Mouse (Mus musculus): ENCODE data around the gene Emp3. TPM values are rescaled to one million over a fixed set of nuclear protein-coding genes. Genes with fewer than 3 reads are reported as not detected.
A peak's percentile ranks its signal among the peaks of the same experiment; 100 is the strongest.
"Not testable (repeated sequence)": the region's sequence is repeated elsewhere in the genome, so short reads cannot be mapped to it uniquely, and the experiment has no call there.

Gene Emp3
- total RNA-seq, 2 experiments from 2014 or later: 7.7 to 18.2 TPM

- Histone ChIP-seq H3K4me3 (no peak overlapping the region), H3K27ac (no peak overlapping the region)
- TF ChIP-seq CTCF (IDR thresholded peaks at IDR 0.05): no peak
- intact Hi-C loops (cut with DNase I): no loop called here
- no peak for DNase-seq
Observed at GRCm38 (mm10) chr7:45908384-45908783, 12.8 kb downstream of the Emp3 start.

- no peak overlapping the region for H3K4me3 ChIP-seq
- TF ChIP-seq CTCF (IDR thresholded peaks at IDR 0.05): no peak
- intact Hi-C loops (cut with DNase I): no loop called here
- H3K27ac ChIP-seq: no peak overlapping the region
- no peak for DNase-seq
Observed at GRCm38 (mm10) chr7:45906622-45907021, 14.6 kb downstream of the Emp3 start.

GRCm38 (mm10) chr7:45902481-45903002, 18.7 kb downstream of the Emp3 start:
- intact Hi-C loops (cut with DNase I): no loop called here
- TF ChIP-seq CTCF (IDR thresholded peaks at IDR 0.05): no peak
- Histone ChIP-seq H3K4me3 (no peak overlapping the region), H3K27ac (no peak overlapping the region)
- DNase-seq: no peak

- TF ChIP-seq CTCF (IDR thresholded peaks at IDR 0.05): no peak
- Histone ChIP-seq H3K27ac (no peak overlapping the region), H3K4me3 (no peak overlapping the region)
- intact Hi-C loops (cut with DNase I): no loop called here
- DNase-seq: no peak
Observed at GRCm38 (mm10) chr7:45901562-45901961, 19.6 kb downstream of the Emp3 start.

- DNase-seq; intact Hi-C loops (cut with DNase I): not testable (repeated sequence)
- peak; percentile 44 for TF ChIP-seq CTCF (IDR thresholded peaks at IDR 0.05)
- H3K4me3 ChIP-seq: peak overlapping the region; percentile 77
- peak overlapping the region; percentile 94; the same call in 1 of the 2 replicates for H3K27ac ChIP-seq
Observed at GRCm38 (mm10) chr7:45898125-45898524, 23.1 kb downstream of the Emp3 start.

- no peak for TF ChIP-seq CTCF (IDR thresholded peaks at IDR 0.05)
- DNase-seq: peak; percentile 64
- Histone ChIP-seq H3K27ac (peak overlapping the region; percentile 94), H3K4me3 (peak overlapping the region; percentile 77)
- intact Hi-C loops (cut with DNase I): loop anchor here (2.0 kb wide), 2 partner anchors 25 kb away; partner anchors contain the start of gene Kdelr1
Observed at GRCm38 (mm10) chr7:45897258-45897757, 23.9 kb downstream of the Emp3 start.

- peak; percentile 99 for DNase-seq
- intact Hi-C loops (cut with DNase I): loop anchor here (2.0 kb wide), 2 partner anchors 24 to 26 kb away; partner anchors contain the start of gene Kdelr1
- TF ChIP-seq CTCF (IDR thresholded peaks at IDR 0.05): no peak
- H3K4me3 ChIP-seq: peak within 1 kb of the TSS; percentile 77
- peak within 1 kb of the TSS; percentile 94 for H3K27ac ChIP-seq
Observed at GRCm38 (mm10) chr7:45896517-45897257, 24.5 kb downstream of the Emp3 start, which contains the start of the genes Syngr4 and Tmem143. Gene Syngr4, minus strand, starts transcription at chr7:45896714. Gene Tmem143, plus strand, starts transcription at chr7:45896941.

- Histone ChIP-seq H3K27ac (no peak overlapping the region), H3K4me3 (peak overlapping the region; percentile 22; the same call in 1 of the 2 replicates)
- no peak for TF ChIP-seq CTCF (IDR thresholded peaks at IDR 0.05)
- intact Hi-C loops (cut with DNase I): loop anchor here (2.0 kb wide), 2 partner anchors 23 to 27 kb away; partner anchors contain the start of gene Kdelr1
- DNase-seq: no peak
Observed at GRCm38 (mm10) chr7:45895931-45896516, 25.2 kb downstream of the Emp3 start.

GRCm38 (mm10) chr7:45892651-45893050, 28.6 kb downstream of the Emp3 start:
- Histone ChIP-seq H3K27ac (no peak overlapping the region), H3K4me3 (no peak overlapping the region)
- DNase-seq: no peak
- intact Hi-C loops (cut with DNase I): no loop called here
- no peak for TF ChIP-seq CTCF (IDR thresholded peaks at IDR 0.05)

- TF ChIP-seq CTCF (IDR thresholded peaks at IDR 0.05): no peak
- intact Hi-C loops (cut with DNase I): no loop called here
- Histone ChIP-seq H3K27ac (no peak overlapping the region), H3K4me3 (no peak overlapping the region)
- DNase-seq: no peak
Observed at GRCm38 (mm10) chr7:45887246-45887645, 34.0 kb downstream of the Emp3 start.

- DNase-seq: no peak
- intact Hi-C loops (cut with DNase I): no loop called here
- no peak overlapping the region for H3K27ac ChIP-seq
- TF ChIP-seq CTCF (IDR thresholded peaks at IDR 0.05): no peak
- H3K4me3 ChIP-seq: no peak overlapping the region
Observed at GRCm38 (mm10) chr7:45881011-45881410, 40.2 kb downstream of the Emp3 start.

- H3K27ac ChIP-seq: no peak overlapping the region
- intact Hi-C loops (cut with DNase I): no loop called here
- no peak for TF ChIP-seq CTCF (IDR thresholded peaks at IDR 0.05)
- DNase-seq: peak; percentile 15
- no peak overlapping the region for H3K4me3 ChIP-seq
Observed at GRCm38 (mm10) chr7:45880531-45880930, 40.7 kb downstream of the Emp3 start.

- H3K27ac ChIP-seq; intact Hi-C loops (cut with DNase I); H3K4me3 ChIP-seq; DNase-seq: not testable (repeated sequence)
Observed at GRCm38 (mm10) chr7:45878278-45878677, 42.9 kb downstream of the Emp3 start, which contains the start of gene Grin2d. Gene Grin2d, minus strand, starts transcription at chr7:45878378.

Data from gastrocnemius, adult 2 months (tissue).